Mouse (Mus musculus): ENCODE data around the gene Adamts9. TPM values are rescaled to one million over a fixed set of nuclear protein-coding genes. Genes with fewer than 3 reads are reported as not detected.
A peak's percentile ranks its signal among the peaks of the same experiment; 100 is the strongest.

Adamts9 gene
- total RNA-seq, 2 experiments from 2014 or later, result 4.9 TPM

DNA sequence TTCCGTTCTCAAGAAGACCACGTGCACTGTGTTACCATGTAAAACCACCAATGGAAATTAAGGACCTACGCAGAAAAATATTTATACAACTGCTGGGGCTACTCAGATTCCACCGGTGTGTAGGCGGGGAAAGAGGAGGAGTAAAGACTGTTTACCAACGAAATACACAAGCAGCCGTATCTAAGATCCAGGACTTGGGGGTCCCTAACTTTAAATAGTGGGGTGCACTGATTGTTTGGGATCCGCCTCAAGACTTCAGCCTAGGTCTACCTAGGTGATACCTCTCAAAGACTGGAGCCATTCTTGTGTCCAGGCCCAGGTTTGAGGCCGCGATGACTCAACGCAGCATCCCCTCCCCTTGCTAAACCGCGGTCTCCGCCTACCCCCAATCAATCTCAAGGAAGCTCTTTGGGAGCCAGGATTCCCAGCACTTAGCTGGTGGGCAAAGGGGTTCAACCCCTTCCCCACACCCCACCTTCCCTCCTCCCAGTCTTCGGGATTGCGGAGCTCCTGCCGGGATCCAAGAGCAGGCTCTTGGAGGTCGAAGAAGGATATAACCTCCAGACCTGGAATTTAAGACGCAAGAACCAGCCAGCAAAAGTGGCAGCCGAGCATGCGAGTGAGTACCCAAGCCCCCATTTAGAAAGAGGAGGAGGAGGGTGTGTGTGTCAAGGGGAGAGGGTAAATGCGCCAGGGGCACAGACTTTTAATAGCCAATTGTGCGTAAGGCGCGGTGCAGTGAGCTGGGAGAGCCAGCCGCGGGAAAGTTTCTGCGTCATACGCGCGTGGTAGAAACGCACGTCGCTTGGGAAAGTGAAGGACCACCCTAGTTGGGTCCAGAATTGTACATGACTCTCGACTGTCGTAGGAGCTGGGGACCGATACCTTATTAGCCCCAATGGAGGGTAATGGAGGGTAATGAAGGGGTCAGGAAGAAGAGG is 2.8 kb downstream of the Adamts9 start:
- intact Hi-C loops (cut with DNase I), result loop anchor here (10.0 kb wide), 1 partner anchor 504 kb away; no protein-coding TSS in a partner anchor
- peak; percentile 17 to 19 for DNase-seq (ENCODE audit: low spot score in 2 of 2)

DNA sequence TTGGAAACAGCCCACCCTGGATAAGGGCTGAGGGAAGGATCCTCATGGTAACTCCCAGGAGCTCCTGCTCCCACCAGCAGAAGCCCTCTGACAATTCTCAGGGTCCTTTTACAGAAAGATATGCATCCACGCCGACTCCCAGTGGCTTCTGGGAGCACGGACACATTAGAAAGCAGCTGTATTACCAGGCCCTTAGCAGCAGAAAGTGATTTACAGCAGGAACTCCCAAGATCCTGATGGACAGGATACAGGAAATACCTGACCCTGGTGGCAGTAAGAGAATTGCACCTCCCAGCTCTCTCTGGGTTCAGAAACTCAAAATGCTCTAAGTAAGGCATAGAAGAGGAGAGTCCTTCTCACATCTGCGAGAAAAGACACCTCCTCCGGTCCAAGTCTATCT is 15.0 kb downstream of the Adamts9 start:
- intact Hi-C loops (cut with DNase I), result no loop called here
- no peak for DNase-seq (ENCODE audit: low spot score in 2 of 2)

DNA sequence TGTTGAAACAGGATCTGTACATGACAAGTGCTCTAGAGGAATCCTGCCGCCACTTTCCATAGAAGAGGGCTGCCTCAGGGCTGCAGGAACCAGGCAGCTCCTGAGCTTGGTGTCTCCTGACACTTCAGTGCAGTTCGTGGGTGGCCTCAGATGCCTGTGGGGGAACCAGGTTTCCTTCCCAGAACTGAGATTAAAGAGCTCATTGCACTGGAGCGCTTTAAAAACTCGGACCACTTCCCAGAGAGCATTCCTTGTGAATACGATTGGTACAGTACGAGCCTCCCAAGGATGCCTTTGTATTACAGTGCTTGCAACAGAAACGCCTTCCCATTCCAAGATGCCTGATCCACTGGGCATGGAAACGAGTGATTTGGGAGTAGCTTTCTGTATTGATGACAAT is 18.8 kb downstream of the Adamts9 start:
- intact Hi-C loops (cut with DNase I), result no loop called here
- no peak for DNase-seq (ENCODE audit: low spot score in 2 of 2)

DNA sequence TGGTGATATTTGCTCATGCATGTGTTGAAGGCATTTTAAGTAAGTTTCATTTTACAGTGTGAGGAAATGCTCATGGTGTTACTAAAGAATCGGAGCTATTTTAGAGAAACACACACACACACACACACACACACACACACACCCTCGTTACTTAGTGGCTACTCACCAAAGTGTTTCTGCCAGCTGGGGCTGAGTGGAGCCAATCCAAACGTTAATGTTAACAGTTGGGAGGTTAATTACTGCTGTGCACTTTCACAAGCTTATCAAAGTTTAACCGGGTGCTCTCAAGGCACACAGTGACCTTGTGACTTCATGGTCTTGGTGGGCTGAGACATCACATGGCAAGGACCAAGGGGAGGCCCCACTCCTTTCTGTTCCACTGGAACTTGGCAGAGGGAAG is 21.4 kb downstream of the Adamts9 start:
- intact Hi-C loops (cut with DNase I), result no loop called here
- DNase-seq (ENCODE audit: low spot score in 2 of 2), result no peak

DNA sequence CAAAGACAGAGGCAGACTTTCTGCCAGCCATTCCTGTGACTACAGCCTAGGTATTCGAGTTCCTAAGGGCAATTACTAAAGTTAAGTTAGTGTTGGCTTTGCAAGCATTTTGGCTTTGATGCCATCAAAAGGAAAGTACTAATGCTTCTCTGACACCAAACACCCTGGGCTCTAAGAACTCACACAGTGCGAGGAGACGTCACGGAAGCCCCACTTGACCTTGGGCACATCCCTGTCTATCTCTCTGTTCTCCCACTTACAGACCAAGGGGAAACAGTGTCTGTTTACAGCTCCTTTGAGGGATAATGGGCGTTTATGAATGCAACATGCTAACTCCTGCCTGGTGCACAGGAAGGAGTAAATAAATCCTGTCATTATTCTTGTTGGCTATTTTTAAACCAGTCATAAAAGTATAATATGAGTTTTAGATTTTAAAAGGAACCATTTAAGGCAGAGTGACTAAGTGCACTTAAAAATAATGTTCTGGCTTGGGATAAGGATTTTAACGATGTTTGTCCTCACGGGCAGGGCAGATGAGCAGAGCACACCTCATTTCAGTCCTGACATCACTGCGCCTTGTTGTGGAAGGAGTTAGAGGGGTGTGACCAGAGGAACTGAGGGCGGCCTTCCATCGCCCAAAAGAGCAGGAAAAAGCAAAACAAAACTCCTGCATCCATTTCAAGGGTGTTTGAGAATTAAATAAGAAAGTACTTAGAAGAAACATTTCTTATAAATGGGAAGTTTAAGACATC is 22.2 kb downstream of the Adamts9 start:
- DNase-seq (ENCODE audit: low spot score in 2 of 2), result no peak
- intact Hi-C loops (cut with DNase I), result no loop called here

DNA sequence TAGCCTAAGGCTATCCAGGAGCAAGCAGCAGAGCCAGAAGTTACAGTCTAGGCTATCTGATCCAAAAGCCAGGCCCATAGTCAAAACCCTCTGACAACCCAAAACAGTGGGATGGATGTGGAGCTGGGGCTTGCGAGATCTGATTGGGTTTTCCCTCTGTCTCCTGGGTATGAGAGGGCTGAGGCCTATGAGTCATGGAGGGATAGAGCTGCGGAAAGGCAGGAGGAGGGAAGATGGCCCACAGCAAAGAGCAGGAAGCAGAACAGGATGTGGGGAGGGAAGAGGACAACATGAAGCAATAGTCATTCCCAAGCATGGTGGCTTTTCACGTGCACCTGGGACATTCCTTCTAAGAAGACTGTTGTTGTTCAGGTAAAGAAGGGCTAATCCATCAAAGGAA is 32.7 kb downstream of the Adamts9 start:
- intact Hi-C loops (cut with DNase I), result no loop called here
- DNase-seq (ENCODE audit: low spot score in 2 of 2), result no peak

DNA sequence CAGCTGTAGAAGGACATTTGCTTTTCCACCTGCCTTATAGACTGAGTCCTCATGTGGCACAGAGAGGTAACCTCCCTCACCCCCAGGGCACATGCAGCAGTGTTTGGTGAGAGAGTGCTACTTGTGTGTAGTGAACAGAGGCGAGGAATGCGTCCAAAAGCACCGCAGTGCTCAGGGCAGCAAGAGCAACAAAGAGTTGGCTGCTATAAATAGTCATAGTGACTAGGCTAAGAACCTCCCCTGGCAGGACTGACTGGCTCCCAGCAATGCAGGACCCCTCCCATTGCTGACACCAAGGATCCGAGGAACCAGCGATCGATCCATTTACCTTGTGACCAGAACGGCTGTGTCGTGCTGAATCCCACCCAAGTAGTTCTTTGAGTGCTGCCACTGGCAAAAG is 33.9 kb downstream of the Adamts9 start:
- DNase-seq (ENCODE audit: low spot score in 2 of 2), result no peak

DNA sequence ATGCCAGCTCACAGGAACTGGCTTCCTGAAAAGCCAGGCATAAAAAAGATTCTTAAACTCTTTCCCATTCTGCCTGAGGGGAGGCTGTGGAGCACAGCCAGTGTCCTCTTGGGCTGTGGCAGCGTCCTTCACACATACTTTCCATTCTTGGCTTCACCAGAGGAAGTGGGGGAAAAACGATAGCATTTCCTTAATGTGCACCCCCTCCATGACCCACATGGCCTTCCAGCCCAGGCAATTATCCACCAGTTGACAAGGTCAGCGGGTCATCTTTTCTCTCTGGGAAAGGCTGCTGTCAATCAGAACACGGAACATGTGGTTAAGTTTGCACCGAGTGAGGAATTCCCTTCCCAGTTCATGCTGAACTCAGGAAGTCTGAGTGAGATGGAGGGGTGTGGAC is 37.4 kb downstream of the Adamts9 start:
- intact Hi-C loops (cut with DNase I), result no loop called here
- no peak for DNase-seq (ENCODE audit: low spot score in 2 of 2)

More for the DNA sequence above, 33.9 kb downstream of the Adamts9 start:
- intact Hi-C loops (cut with DNase I), result no loop called here

DNA sequence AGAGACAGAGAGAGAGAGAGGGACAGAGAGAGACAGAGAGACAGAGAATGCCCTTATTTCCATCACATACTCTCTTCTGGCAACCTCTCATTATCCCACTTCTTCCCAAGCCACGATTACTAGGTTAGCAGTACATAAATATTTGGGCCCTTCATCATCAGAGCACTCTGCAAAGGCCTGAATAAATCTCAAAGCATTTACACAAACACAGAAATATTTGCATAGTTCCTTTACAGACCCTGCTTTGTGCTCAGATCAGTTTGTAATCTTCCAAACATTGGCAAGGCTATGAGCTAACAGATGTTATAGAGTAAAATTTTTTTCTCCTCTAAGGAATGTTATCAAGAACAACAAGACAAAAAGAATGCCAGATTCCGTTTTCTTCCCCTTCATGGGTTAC is 38.8 kb downstream of the Adamts9 start:
- intact Hi-C loops (cut with DNase I), result no loop called here
- DNase-seq (ENCODE audit: low spot score in 2 of 2), result no peak

DNA sequence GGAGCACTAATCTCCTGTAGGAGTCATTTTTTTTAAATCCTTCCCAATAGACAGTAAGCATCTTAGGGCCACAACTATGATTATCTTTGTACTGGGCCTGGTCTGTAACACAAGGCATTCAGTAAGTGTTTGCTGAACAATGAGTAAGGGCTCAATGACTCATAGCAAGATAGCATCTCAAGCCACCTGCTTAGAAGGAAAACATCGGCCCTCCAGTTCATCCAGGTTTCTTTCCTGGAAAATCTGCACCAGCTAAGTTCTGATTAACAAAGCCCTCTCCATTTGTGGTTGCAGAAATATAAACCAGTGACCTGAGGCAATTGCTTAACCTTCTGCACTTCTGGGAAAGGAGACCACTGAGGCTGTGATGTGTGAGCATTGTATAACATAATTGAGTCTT is 39.3 kb downstream of the Adamts9 start:
- no peak for DNase-seq (ENCODE audit: low spot score in 2 of 2)
- intact Hi-C loops (cut with DNase I), result no loop called here

DNA sequence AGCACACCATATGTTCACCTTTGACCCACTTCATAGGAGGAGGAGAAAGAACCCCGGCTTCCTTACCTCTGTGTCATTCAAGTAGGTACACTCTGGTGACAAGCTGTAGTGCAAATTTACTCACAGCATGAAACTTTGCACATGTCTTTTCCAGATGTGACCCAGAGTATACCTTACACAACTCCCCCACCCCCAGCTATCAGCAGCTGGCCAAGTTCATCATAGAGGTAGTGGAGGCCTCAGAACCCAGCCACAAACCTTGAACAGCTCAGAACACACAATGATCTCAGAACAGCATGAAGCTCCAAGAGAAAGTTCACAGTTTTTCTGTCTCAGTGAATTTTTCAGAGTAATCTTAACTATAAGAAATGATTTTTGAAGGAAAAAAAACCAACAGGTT is 51.8 kb downstream of the Adamts9 start:
- intact Hi-C loops (cut with DNase I), result no loop called here
- no peak for DNase-seq (ENCODE audit: low spot score in 2 of 2)

DNA sequence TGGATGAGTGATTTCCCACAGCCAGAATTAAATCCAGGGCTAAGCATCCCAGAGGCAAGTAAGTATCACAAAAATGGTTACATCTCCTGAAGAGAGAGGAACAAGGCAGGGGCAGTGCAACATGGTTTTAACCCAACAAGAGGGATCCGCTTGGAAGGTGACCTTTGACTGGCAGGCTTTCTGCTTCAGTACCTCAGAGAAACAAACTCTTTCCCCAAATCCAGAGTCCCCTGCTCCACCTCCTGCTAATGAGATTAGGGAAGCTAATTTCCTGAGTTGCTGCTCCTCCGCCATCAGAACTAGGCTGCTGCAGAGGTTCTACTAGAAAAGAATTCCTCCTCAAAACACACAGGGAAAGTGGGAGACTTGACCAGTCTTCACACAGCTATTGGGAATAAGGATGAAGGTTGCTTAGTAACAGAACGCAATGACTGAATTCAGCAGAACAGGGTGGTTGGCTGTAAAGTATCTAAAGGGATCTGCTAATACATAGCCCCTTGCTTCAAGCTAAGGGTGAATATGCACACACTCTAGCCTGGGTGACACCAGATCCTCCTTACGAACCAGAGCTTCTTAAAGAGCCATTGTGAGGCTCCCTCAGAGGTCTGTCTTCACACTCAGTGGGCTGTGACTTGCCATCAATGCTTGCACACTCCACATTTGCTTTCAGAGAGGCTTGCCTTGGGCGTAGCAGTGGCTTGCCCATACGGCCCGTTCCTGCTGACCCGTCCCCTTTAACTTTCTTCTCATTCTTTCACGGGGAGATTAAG is 60.0 kb downstream of the Adamts9 start:
- intact Hi-C loops (cut with DNase I), result no loop called here
- no peak for DNase-seq (ENCODE audit: low spot score in 2 of 2)

DNA sequence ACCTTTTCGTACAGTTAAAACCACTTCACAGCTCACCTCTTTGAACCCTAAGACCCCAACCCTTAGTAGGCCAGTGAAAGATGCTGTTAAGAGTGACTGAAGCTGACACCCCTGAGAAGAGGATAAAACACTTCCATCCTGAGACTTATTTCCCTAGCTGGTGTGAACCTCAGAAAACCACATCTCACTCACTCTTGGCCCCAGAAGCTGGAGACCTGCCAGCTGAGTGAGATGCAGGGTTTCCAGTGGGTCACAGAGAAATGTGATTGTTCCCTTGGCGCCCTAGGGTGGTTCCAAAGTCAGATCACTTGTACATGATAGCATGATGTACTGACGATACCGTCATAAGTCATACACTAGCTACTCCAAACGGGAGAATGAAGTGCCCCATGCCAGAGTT is 60.8 kb downstream of the Adamts9 start:
- DNase-seq (ENCODE audit: low spot score in 2 of 2), result no peak
- intact Hi-C loops (cut with DNase I), result no loop called here

DNA sequence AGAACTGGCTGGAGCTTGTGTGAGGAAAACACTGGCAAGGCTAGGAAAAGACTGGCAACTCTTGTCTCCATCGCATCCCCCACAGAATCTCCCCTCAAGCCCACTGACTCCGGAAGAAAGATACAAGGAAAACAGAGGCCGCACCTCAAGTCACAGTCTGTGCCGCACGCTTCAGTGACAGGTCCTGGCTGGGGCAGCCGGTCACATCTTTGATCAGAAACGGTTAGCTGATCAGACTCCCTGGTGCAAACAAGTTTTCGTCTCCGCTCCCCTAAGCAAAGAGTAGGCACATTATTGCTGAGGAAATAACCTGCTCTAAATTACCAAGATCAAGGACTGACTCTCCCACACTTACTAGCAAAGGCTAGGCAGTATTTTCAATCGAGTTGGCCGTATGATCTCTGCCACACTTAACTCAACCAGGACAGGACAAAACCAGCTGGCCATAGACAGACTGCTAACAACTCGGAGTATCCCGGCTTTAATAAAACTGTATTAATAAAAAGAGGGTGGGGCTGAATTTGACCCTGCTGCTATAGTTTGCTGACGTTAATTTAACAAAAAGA is 63.5 kb downstream of the Adamts9 start:
- intact Hi-C loops (cut with DNase I), result no loop called here
- DNase-seq (ENCODE audit: low spot score in 2 of 2), result no peak

DNA sequence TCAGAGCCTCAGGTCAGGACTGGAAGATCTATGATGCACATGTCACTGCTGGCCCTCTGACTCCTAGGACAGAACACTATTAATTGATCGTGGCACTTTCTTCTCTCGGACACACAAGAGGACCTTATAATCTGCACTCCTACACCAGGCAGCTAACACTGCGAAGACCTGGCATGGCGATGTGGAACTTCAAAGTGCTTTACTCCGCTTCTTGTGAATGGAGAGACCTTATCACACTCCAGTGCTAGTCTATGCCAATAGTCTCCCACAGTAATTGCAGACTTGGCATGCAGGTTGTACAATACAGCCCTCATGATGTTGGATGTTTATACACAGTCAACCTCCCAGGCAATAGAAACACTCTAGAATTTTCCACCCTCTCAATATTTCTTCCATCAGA is 64.5 kb downstream of the Adamts9 start:
- DNase-seq (ENCODE audit: low spot score in 2 of 2), result no peak
- intact Hi-C loops (cut with DNase I), result no loop called here

DNA sequence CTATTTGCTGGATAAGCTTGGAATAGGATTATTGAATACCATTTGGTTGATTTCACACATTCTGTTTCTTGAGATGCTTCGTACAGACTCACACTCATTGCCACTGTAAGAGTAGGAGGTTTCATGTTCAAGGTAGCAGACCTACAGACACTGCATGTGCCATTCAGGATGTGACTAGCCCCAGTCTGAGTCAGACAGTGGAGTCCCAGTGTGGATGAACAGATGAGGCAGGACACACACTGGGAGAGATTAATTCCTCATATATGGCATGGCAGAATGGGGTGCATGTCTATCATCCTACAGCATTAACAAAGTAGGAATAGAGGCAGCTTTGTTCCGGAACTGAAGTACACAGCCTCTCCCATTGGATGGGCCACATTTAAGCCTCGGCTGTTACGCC is 66.1 kb downstream of the Adamts9 start:
- DNase-seq (ENCODE audit: low spot score in 2 of 2), result no peak
- intact Hi-C loops (cut with DNase I), result no loop called here

DNA sequence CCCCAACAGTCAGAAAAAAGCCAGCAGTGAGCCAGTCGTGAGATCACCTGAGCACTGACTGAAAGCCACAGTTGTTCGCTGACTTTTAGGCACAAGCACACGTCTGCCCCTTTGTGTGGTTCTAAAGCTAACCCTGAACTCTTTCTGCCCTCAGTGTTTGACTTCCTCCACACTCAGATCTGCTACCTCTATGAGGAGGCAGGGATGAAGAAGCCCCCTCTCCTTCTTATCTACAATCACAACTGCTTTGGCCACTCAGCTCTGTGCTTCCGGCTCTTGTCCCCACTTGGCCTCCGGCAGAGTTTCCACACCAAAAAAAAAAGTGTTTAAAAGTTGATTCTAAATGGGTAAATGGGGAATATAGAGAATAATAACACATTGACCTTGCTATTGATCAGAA is 67.2 kb downstream of the Adamts9 start:
- DNase-seq (ENCODE audit: low spot score in 2 of 2), result no peak
- intact Hi-C loops (cut with DNase I), result no loop called here

DNA sequence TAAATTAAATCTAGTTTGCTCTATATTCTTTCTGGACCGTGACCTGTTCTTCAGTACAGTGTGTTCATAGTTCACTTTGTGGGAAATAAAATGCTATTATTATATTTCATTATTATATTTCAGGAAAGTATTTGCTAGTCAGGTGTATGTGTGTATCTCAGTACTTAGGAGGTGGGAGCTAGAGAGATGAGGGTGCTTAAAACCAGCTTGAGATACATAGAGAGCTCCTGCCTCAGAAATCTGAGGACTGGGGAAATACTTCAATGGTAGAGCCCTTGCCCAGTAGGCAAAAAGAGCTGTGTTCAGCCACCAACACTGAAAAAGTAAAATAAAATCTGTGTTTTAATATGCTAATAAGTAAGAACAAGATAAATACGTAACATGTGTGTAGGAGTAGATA is 68.0 kb downstream of the Adamts9 start:
- no peak for DNase-seq (ENCODE audit: low spot score in 2 of 2)
- intact Hi-C loops (cut with DNase I), result no loop called here

DNA sequence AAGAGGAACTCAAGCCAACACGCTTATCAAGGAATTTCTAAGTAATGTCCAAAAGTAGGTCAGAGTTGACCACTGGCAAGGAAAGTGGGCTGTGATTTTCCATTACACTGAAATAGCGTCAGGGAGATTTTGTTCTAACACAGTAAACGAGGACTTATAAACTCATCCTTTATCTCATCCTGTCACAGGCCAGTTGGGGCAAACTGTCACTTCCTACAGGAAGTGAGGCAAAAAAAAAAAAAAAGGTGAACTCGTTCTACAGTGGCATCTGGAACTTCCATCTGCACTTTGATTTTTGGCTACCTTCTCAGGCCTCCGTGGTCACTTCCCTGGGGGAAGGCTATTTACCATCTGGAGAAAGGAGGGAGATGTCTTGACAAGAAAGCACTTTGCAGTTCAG is 68.4 kb downstream of the Adamts9 start:
- intact Hi-C loops (cut with DNase I), result no loop called here

DNA sequence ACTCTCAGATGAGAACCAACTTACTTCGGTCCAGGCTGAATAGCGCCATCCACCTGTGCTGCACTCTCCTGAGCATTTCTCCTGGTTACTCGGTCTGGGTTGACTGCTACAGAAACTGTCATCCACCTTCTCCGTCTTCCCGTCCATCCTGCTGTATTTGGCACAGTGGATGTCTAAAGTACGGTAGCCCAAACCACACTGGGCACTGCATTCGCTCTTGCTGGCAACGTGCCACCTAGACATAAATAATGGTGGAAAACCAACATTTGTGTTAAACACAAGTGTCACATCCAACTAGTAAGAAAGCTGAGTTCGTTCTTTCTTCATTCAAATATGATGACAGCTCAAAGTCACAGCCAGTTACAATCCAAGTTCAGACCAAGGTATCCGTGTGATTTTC is 70.5 kb downstream of the Adamts9 start:
- intact Hi-C loops (cut with DNase I), result no loop called here

More for the DNA sequence above, 68.4 kb downstream of the Adamts9 start:
- DNase-seq (ENCODE audit: low spot score in 2 of 2), result no peak

More for the DNA sequence above, 70.5 kb downstream of the Adamts9 start:
- DNase-seq (ENCODE audit: low spot score in 2 of 2), result no peak
